Mouse (Mus musculus) kidney, postnatal 36 days (tissue): ENCODE measurements around the gene Mink1.
"Not testable (repeated sequence)": the region's sequence is repeated elsewhere in the genome, so short reads cannot be mapped to it uniquely, and the experiment has no call there.

ENCODE experiments used
- DNase-seq, 2 experiments: peaks; one replicate each; pipeline ENCODE4 v3.0.0; 2021 to 2022; ENCODE audit warnings: mixed read lengths in 2 of 2

Mink1 gene

DNA sequence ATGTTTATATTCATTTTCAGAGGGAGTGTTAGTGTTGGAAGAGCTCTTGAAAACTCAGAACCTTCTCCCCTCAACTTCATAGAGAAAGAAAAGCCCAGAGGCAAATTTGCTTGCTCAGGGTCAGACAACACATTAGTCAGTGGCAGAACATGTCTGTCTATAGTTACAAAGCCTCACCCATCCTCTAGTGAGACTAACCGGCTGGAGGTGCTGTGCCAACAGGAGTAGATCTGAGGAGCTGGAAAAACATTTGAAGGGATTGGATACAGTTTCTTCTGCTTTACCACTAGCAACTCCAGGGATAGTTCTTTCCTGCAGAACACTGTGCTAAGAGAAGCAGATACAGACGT, 769 bp upstream of the Mink1 start:
- DNase-seq, result no peak

GRCm38 (mm10) chr11:70562995-70563469, 351 bp downstream of the Mink1 start:
- DNase-seq, result no peak

DNA sequence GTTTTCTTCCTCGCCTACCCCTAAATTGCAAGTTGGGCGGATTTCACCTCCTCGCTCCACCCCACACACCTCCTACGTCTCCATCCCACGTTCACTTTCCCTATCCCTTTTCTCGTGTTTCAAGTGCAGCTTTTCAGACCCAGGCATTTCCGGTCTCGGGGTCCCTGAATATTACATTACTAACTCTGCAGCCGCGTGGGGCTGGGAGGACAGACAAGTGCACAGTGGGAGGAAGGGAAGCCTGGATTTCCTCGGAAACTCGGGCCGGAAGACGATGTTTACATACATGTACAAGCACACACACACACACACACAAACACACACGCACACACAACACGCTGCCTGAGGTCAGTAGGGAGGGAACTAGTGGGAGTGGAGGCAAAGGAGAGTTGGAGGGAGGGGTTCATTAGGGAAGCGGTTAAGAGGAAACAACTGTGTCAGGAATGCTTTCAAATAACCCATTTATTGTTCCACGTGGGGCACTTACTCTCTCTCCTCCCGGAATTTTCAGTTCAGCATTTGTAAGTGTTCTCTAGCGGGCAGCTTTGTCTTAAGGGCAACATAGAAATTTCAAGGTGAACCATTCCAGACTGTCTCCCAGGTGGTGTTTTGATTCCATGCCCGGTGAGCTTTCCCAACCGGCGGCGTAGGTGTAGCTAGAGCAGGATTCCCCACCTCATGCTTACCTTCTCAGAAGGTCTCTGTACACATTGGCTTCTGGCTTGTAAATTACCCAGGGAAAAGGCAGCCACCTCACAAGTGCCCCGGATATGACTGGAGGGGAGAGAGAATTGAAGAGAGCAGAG, 992 bp downstream of the Mink1 start:
- DNase-seq, result peak; percentile 52 to 56

- DNase-seq, result peak; percentile 62 to 81
Observed at GRCm38 (mm10) chr11:70564276-70564873, 1.7 kb downstream of the Mink1 start.

DNA sequence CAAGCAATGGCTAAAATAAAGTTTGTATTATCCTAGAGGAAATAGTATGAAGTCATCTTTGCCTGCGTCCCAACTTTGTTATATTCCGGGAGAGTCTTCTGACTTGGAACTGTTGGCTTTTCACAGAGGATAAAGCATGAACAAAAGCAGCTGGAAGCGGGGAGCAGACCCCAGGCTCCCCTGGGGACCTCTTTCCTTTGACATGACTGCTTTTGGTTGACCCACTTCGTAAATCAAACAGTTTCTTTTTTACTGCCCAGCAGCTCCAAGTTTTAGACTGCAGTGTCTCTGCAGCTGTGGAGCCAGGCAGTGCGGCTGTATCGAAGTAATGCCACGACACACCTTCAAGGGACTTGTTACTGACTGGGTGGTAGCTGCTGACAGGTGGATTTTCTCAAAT, 3.9 kb downstream of the Mink1 start:
- no peak for DNase-seq

DNA sequence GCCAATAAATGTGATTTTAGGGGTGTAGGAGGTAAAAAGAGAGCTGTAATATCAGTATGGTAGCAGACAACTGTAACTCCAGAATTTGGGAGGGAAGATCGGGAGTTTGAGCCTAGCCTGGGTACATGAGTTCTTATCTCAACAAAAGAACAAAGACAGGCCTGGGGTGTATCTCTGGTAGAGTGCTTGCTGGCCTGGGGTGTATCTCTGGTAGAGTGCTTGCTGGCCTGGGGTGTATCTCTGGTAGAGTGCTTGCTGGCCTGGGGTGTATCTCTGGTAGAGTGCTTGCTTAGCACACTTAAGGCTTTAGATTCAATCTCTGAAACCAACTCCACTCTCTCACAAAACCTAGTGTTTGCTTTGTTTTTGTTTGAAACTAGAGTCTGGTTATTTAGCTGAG, 7.9 kb downstream of the Mink1 start:
- not testable (repeated sequence) for DNase-seq

- DNase-seq, result no peak
Observed at GRCm38 (mm10) chr11:70571641-70572040, 9.0 kb downstream of the Mink1 start.

DNA sequence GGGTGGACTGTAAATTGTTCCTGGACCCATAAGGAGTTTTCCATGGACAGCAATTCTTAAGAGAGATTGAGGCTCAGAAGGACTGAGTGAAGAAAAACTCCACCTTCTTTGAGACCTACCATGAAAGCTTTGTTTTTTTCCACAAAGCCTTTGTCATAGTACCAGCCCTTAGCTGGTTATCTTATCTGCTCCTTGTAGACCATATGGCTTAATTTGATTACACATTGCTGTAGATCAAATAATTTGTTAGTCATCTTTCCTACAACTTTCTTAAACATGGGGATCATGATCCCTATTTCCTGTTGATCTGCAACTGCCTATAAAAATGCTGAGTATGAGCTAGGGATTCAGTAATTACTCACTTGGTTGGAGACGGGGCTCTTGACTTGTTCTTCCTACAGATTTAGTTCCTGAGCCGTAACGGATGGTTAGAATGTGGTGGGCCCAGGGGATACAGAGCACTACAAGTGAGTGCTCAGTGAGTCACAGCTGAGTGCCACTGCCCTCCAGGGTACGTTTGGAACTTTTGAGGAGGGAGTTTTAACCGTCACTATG, 9.7 kb downstream of the Mink1 start:
- no peak for DNase-seq

DNA sequence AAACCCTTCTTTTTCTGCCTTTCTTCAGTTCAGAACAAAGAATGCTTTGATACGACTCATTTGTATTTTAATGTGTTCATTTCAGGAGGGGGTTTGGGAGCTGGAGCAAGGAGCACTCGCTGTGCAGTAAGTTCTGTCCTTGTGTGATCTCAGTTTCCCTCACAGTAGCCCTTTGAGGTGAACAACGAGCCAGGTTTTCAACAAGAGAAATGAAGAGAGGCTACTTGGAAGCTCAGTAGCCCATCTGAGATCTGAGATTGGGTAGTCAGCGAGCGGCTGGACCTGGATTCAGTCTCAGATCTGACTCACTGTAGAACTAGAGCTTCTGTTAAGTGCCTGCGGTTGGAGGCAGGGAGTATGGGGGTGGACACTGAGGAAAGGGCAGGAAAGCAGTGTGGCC, 11.2 kb downstream of the Mink1 start:
- DNase-seq, result no peak

DNA sequence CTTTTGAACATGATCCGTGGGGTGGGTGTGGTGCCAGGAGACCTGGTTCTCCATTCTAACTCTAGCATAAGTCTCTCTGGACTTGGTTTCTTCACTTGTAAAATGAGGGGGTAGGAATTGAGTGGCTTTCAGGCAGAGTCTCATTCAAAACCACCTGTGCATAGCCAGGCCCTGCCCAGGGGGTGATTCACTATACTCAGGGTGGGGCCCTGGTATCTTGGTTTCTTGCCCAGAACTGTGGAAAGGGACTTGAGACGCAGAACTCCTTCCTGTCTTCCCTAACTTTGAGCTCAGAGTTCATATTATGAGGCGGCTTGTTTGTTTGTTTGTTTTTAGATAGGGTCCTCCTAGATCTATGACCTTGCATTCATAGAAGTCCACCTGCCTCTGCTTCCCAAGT, 14.5 kb downstream of the Mink1 start:
- peak; percentile 41 to 53 for DNase-seq

- DNase-seq, result no peak
Observed at GRCm38 (mm10) chr11:70578962-70579361, 16.3 kb downstream of the Mink1 start.

GRCm38 (mm10) chr11:70579710-70580357, 17.2 kb downstream of the Mink1 start:
- no peak for DNase-seq

DNA sequence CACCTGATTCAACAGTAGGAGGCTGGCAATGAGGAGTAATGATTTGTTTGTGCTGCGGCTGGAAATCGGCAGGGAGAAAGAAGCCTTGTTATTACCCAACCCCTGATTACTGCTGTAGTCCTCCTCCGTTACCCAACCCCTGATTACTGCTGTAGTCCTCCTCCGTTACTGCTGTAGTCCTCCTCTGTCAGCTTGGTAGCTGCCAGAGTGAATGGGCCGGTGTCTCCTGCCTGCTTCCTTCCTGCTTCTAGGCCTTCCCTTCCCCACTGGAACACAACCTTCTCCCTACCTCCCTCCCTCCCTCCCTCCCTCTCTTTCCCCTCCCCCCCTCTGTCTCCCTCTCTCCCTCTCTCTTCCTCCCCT, 17.7 kb downstream of the Mink1 start:
- DNase-seq, result no peak

GRCm38 (mm10) chr11:70580921-70581320, 18.2 kb downstream of the Mink1 start:
- DNase-seq, result no peak

DNA sequence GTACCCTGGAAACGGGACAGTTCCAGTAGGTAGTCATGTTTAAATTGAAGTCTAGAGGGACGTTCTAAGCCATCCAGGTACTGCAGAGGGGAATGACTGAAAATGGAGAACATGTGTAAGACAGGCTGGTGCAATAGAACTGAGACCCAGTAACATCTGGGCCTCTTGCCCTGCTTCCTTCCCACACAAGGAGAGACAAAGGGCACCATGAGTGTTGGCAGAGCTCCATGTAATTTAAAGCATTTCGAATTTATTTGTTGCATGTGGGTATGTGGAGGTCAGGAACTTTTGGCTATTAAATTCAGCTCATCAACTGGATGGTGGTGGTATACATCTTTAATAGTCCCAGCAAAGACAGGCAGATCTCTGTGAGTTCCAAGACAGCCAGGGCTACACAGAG, 19.5 kb downstream of the Mink1 start:
- no peak for DNase-seq

- no peak for DNase-seq
Observed at GRCm38 (mm10) chr11:70583022-70583714, 20.5 kb downstream of the Mink1 start.

- no peak for DNase-seq
Observed at GRCm38 (mm10) chr11:70583775-70584174, 21.1 kb downstream of the Mink1 start.

DNA sequence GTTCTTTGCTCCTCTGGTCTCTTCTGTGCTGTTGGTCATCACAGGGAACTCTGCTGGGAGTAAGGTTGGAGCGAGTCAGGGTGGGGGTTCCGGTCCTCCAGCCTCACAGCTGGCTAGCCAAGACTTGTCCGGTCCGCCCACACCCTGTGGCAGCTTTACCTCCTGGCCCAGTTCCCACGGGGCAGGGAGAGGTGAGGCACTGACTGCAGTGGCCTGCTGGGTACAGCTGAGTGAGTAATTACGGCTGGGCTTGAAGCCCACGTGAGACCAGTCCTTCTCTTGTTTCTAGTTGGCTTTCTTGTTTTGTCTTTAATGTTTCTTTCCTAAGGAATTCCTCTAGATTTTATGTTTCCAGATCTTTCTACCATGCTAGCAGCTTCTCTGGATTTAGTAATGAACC, 22.8 kb downstream of the Mink1 start:
- DNase-seq, result peak; percentile 86 to 88

DNA sequence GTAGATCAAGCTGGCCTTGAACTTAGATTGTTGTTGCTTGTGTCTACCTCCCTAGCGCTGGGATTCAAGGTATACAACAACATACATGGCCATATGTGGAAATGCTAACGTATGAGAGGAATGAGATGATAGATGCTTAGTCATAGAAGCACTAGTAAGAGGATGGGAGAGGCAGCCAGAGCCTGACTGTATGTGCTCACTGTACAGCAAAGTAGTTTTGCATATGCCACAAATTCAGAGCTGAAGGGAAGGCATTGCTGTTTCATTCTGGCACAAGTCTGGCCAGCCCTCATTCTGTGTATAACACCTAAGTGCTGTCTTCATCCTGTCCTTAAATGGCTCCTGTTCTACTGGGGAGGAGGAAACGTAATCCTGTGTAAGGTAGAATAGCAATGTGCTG, 23.6 kb downstream of the Mink1 start:
- DNase-seq, result no peak

GRCm38 (mm10) chr11:70586954-70587353, 24.3 kb downstream of the Mink1 start:
- DNase-seq, result no peak

- DNase-seq, result peak in 1 of 2 experiments; percentile 17
Observed at GRCm38 (mm10) chr11:70591733-70592132, 29.1 kb downstream of the Mink1 start.

- peak; percentile 61 to 63 for DNase-seq
Observed at GRCm38 (mm10) chr11:70594253-70594989, 31.7 kb downstream of the Mink1 start.
